Mouse (Mus musculus): ENCODE measurements around the gene Hacl1. TPM values are rescaled to one million over a fixed set of nuclear protein-coding genes. Genes with fewer than 3 reads are reported as not detected.

The Hacl1 gene
- polyA plus RNA-seq, 1 experiment, result 0.50 TPM

DNA sequence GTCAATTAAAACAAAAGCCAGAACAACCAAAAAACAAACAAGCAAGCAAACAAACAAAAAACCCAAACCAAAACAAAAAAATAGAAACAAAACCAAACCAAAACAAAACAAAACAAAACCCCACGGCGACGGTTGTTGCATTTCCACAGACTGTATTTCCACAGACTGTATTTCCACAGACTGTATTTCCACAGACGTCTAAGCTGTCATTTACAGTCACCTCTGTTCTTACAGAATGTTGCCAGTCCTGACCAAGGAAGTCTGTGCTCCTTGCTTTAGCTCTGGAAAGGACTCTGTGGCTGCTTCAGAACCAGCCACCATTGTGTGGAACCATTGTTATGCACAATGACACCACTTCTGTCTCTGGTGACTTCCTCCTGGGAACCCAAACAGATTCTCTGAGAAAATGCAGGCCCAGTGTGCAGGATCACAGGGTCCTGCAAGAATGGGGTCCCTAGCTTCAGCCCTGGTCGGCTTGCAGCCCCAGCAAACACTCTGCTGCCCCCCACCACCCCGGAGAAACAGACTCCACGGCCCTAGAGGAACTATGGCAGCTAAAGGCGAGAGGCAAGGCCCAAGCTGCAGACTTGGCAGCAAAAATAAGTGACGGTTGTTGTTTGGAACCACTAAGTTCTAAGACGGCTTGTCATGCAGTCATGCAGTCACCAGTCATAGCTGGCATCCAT, 30.7 kb upstream of the Hacl1 start:
- Histone ChIP-seq H3K4me3 (replicated peaks) (no peak overlapping the region), H3K36me3 (ENCODE audit: control insufficient read depth) (peaks cover 8% of the 10 kb centered on the region), H3K9me3 (ENCODE audit: control insufficient read depth, low read length) (0 out of 2 replicates have a peak, but pooled peaks cover 2% of the 10 kb centered on the region), H3K4me1 (ENCODE audit: control insufficient read depth) (no peaks in the 10 kb centered on the region; the same call in 1 of the 2 replicates), H3K27me3 (ENCODE audit: control insufficient read depth) (no peaks in the 10 kb centered on the region)
- TF ChIP-seq GATA1 (IDR thresholded peaks at IDR 0.05; ENCODE audit: low read length), result no peak
- TF ChIP-seq TAL1 (IDR thresholded peaks at IDR 0.05; ENCODE audit: low read length), result no peak

DNA sequence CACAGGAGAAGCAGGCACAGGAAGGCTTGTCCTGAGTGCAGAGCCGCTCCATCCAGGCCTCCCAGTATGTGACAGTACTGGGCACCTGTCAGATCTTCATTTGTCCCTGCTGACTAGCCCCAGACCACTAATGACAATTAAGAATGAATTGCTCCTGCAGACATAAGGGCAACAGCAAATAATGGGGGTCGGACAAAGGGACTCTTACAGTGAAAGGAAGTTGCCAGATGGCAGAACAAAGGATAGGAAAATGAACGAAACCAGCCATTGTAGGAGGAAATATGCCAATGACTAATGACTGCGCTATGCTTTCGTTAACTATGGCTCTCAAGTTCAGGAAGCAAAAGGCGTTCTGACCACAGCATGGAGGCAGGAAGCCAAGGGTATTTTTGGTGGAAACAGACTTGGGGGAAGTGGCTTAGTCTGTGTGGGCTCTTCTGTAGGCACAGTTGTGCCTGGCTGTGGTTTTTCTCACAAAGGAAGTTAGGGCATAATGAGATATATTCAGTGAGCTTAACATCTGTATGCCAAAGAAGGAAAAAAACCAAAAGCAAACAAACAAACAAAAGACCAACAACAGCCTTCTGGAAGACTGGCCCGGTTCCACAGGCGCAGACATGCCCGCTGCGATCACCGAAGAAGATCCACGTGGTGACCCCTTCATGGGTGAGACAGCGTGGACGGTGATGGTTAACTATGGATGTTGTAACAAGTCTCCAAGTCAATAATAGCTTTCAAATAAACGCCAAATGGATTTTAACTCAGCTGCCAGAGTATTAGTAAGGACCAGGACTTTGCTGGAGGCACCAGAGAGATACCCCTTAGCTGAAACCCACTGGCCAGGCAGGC, 28.8 kb upstream of the Hacl1 start:
- Histone ChIP-seq H3K36me3 (ENCODE audit: control insufficient read depth) (peaks cover 11% of the 10 kb centered on the region), H3K4me1 (ENCODE audit: control insufficient read depth) (peaks cover 2% of the 10 kb centered on the region), H3K27me3 (ENCODE audit: control insufficient read depth) (no peaks in the 10 kb centered on the region), H3K9me3 (ENCODE audit: control insufficient read depth, low read length) (0 out of 2 replicates have a peak, but pooled peaks cover 3% of the 10 kb centered on the region), H3K4me3 (replicated peaks) (no peak overlapping the region)
- TF ChIP-seq TAL1 (IDR thresholded peaks at IDR 0.05; ENCODE audit: low read length) (no peak), GATA1 (IDR thresholded peaks at IDR 0.05; ENCODE audit: low read length) (no peak)

DNA sequence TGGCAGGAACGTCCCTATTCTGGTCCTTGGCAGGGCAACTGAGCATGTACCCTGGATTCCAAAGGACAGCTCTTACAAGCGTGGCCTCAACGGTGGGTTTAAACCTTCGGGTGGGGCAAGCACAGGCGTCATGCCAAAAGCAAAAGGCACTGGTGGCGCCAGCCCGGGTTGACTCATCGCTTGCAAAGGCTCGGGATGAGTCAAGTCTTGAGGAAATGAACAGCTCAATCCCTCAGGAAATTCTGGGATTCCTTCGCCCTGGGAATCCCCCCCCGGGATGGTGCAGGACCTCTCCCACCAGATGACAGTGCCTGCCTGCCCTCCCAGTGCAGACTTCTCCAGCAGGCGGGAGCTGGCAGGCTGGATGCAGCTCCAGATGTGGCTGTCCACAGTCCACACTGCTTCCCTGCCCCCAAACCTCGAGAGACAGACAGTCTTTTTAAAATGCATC, 28.1 kb upstream of the Hacl1 start:
- Histone ChIP-seq H3K4me3 (replicated peaks) (no peak overlapping the region), H3K27me3 (ENCODE audit: control insufficient read depth) (no peaks in the 10 kb centered on the region), H3K9me3 (ENCODE audit: control insufficient read depth, low read length) (0 out of 2 replicates have a peak, but pooled peaks cover 3% of the 10 kb centered on the region), H3K36me3 (ENCODE audit: control insufficient read depth) (peaks cover 11% of the 10 kb centered on the region), H3K4me1 (ENCODE audit: control insufficient read depth) (peaks cover 8% of the 10 kb centered on the region)
- TF ChIP-seq TAL1 (IDR thresholded peaks at IDR 0.05; ENCODE audit: low read length), result no peak
- no peak for TF ChIP-seq GATA1 (IDR thresholded peaks at IDR 0.05; ENCODE audit: low read length)

DNA sequence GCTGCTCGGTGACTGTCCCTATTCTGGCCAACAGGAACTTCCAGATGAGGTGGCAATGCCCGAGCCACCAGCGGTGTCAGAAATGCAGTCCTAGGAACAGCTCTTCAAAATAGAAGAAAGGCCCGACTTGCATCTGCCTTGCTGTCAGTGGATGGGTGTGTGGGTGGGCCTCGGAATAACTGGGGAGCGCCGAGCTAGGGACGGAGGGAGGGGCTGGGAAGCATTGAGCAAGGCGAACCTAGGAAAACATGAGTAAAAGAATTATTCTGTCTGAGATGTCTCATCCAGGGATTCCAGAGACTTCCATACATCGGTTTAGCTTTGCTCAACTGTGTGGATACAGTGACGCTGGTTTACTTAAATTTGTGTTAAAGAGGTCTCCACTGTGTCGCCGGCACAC, 27.2 kb upstream of the Hacl1 start:
- TF ChIP-seq GATA1 (IDR thresholded peaks at IDR 0.05; ENCODE audit: low read length), result no peak
- Histone ChIP-seq H3K27me3 (ENCODE audit: control insufficient read depth) (no peaks in the 10 kb centered on the region), H3K4me3 (replicated peaks) (no peak overlapping the region), H3K9me3 (ENCODE audit: control insufficient read depth, low read length) (0 out of 2 replicates have a peak, but pooled peaks cover 3% of the 10 kb centered on the region), H3K36me3 (ENCODE audit: control insufficient read depth) (peaks cover 13% of the 10 kb centered on the region), H3K4me1 (ENCODE audit: control insufficient read depth) (peaks cover 12% of the 10 kb centered on the region)

DNA sequence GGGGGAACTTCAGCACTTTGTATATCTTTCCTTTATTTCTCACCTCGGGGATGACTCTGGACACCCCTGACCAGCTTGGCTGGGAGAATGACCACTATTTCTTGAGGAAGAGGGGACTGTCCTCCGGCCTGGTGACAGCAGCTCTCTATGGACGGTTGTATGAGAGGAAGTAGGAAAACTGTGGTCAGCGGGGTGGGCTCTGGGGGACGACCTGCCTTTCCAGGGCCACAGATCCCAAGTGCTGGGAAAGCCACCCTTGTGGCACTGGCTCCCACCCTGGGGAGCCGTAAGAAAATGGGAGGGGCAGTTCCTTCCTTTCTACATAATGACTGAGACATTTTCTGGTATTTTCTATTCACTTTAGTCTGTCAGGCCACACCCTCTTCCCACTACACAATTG, 26.7 kb upstream of the Hacl1 start:
- TF ChIP-seq GATA1 (IDR thresholded peaks at IDR 0.05; ENCODE audit: low read length) (no peak), TAL1 (IDR thresholded peaks at IDR 0.05; ENCODE audit: low read length) (no peak)
- Histone ChIP-seq H3K36me3 (ENCODE audit: control insufficient read depth) (peaks cover 13% of the 10 kb centered on the region), H3K4me1 (ENCODE audit: control insufficient read depth) (peaks cover 16% of the 10 kb centered on the region)

DNA sequence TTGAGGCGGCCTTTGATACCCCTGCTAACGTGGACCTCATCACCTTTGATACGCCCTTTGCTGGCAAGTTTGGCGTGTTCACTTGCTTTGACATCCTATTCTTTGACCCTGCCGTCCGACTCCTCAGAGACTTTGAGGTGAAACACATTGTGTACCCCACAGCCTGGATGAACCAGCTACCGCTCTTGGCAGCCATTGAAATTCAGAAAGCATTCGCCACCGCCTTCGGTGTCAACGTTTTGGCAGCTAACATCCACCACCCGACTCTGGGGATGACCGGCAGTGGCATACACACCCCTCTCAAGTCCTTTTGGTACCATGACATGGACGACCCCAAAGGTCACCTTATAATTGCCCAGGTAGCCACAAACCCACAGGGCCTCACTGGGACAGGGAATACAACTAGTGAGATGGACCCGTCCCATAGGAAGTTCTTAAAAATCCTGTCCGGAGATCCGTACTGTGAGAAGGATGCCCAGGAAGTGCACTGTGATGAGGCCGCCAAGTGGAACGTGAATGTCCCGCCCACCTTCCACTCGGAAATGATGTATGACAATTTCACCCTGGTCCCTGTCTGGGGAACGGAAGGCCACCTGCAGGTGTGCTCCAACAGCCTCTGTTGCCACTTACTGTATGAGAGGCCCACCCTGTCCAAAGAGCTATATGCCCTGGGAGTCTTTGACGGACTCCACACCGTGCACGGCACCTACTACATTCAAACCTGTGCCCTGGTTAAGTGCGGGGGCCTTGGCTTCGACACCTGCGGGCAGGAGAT, 26.0 kb upstream of the Hacl1 start:
- TF ChIP-seq TAL1 (IDR thresholded peaks at IDR 0.05; ENCODE audit: low read length) (no peak), GATA1 (IDR thresholded peaks at IDR 0.05; ENCODE audit: low read length) (no peak)
- peaks cover 9% of the 10 kb centered on the region for H3K27me3 ChIP-seq (ENCODE audit: control insufficient read depth)
- H3K4me1 ChIP-seq (ENCODE audit: control insufficient read depth), result peaks cover 22% of the 10 kb centered on the region
- H3K36me3 ChIP-seq (ENCODE audit: control insufficient read depth), result peaks cover 13% of the 10 kb centered on the region
- 0 out of 2 replicates have a peak, but pooled peaks cover 3% of the 10 kb centered on the region for H3K9me3 ChIP-seq (ENCODE audit: control insufficient read depth, low read length)
- no peak overlapping the region for H3K4me3 ChIP-seq (replicated peaks)

More for the DNA sequence above, 26.7 kb upstream of the Hacl1 start:
- no peak overlapping the region for H3K4me3 ChIP-seq (replicated peaks)
- 0 out of 2 replicates have a peak, but pooled peaks cover 3% of the 10 kb centered on the region for H3K9me3 ChIP-seq (ENCODE audit: control insufficient read depth, low read length)
- peaks cover 2% of the 10 kb centered on the region for H3K27me3 ChIP-seq (ENCODE audit: control insufficient read depth)

DNA sequence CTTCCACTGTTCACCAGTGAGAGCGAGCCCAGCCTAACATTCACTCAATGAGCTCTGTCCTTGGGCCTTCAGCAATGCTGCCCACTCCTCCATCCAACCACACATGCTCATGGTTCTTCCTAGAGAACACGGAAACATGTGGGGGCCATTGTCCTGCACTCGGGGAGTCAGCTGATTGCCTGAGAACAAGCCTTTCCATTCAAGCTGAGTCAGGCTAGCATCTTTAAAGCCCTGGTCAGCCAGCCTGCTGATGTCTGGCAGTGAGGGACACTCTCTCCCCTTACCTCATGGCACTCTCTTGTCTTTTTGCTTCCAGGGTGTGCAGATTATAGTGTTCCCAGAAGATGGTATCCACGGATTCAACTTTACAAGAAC, 24.5 kb upstream of the Hacl1 start:
- peaks cover 31% of the 10 kb centered on the region for H3K4me1 ChIP-seq (ENCODE audit: control insufficient read depth)
- peaks cover 16% of the 10 kb centered on the region for H3K27me3 ChIP-seq (ENCODE audit: control insufficient read depth)
- peaks cover 13% of the 10 kb centered on the region for H3K36me3 ChIP-seq (ENCODE audit: control insufficient read depth)
- H3K4me3 ChIP-seq (replicated peaks), result no peak overlapping the region
- TF ChIP-seq TAL1 (IDR thresholded peaks at IDR 0.05; ENCODE audit: low read length), result no peak
- 0 out of 2 replicates have a peak, but pooled peaks cover 3% of the 10 kb centered on the region for H3K9me3 ChIP-seq (ENCODE audit: control insufficient read depth, low read length)

DNA sequence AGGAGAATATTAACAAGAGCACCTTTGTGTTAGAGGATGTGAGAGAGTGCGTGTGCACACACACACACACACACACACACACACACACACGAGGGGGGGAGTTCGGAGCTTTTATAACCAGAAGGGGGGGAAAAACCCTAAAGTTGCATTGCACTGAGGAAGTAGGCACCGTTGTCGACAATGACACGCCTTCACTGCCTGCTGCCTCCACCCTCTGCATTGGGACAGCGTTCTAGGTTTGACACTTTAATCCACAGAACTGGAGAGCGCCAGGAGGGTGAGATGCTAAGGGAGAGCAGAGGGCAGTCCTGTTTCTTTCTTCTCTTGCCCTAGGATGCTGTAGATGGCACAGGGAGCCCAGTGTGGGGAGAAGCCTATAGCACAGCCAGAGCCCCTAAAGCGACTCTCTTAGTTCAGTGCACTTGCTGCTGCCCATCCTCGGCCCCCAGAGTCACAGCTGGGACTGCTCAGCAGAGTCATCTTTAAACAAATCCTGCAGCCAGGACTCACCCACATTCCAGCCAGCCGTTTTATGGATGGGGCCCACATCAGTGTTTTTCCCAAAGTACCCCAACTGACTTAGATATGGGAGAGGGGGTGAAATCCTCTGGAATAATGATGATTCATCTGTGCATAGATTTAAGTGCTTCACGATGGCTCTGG, 23.9 kb upstream of the Hacl1 start:
- H3K4me1 ChIP-seq (ENCODE audit: control insufficient read depth), result peaks cover 31% of the 10 kb centered on the region

More for the DNA sequence above, 23.9 kb upstream of the Hacl1 start:
- Histone ChIP-seq H3K36me3 (ENCODE audit: control insufficient read depth) (peaks cover 13% of the 10 kb centered on the region), H3K9me3 (ENCODE audit: control insufficient read depth, low read length) (0 out of 2 replicates have a peak, but pooled peaks cover 3% of the 10 kb centered on the region), H3K27me3 (ENCODE audit: control insufficient read depth) (peaks cover 16% of the 10 kb centered on the region), H3K4me3 (replicated peaks) (no peak overlapping the region)
- TF ChIP-seq TAL1 (IDR thresholded peaks at IDR 0.05; ENCODE audit: low read length), result no peak
- TF ChIP-seq GATA1 (IDR thresholded peaks at IDR 0.05; ENCODE audit: low read length), result no peak
